Mouse (Mus musculus): ENCODE data around the gene Mettl5. TPM values are rescaled to one million over a fixed set of nuclear protein-coding genes. Genes with fewer than 3 reads are reported as not detected.

The Mettl5 gene
- polyA plus RNA-seq, 1 experiment = 9.4 TPM

DNA sequence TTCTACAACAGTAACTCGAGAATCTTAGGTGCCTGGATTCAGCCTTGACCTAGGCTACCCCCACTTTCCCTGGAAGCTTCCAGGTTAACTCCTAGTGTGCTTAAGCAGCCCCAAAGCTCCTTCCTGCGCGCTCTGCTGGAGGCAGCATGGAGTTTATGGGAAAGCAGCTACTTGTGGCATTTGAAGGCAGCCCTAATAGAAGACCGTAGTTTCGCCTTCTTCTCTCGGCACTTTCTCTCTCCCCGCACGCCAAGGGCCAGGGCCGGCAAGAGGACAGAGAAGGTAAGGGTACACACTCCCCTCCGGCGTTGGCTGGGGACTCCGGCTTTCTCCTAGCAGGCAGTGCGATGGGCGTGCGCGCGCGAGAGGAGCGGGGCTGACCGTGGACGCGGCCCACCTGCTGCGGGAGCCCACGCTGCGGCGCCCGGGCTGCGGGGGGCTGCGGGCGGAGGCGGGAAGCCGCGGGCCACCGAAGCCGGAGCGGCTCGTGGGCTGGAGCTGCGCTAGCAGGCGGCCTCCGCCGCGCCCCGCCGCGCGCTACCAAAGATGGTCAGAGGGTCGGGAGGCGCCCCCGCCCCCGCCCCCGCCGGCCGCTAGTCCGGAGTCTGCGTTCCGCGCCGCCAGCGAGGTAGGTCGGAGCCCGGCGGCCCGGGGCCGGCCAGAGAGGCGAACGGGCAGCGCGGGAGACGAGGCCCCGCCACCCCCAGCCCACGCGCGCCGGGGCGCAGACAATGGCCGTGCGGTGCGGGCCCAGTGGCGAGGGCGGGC lies 62.9 kb downstream of the Mettl5 start:
- peak; percentile 84 for DNase-seq (ENCODE audit: low read depth)
- peak; percentile 54 for TF ChIP-seq POLR2A (IDR thresholded peaks at IDR 0.05; ENCODE audit: borderline replicate concordance, extremely low read depth, insufficient read depth, insufficient read length, poor library complexity, severe bottlenecking)
- no peak for TF ChIP-seq CTCF (IDR thresholded peaks at IDR 0.05; ENCODE audit: borderline replicate concordance, extremely low read depth, insufficient read depth, insufficient read length)

DNA sequence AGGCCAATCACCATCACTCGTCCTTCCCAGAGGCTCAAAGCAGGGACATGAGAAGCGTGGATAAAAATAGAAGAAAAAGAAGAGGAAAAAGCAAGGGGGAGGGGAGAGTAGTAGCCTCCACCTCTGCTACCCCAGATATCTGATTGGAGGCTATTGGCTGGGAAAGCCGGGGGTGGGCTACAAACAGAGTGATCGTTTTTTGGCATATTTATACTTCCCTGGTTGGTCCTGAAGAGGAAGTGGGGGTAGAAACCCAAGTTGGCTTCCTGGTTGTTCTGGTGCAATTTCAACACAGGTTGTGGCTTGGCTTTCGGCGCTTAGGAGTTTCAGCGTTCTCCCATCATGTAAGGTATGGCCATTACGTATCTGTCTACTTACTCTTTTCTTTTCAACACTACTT lies 63.7 kb downstream of the Mettl5 start, which contains the start of gene Klhl23:
Klhl23 (plus strand) TSS at position 234 of the 400 bp plus-strand sequence.
- TF ChIP-seq CTCF (IDR thresholded peaks at IDR 0.05; ENCODE audit: borderline replicate concordance, extremely low read depth, insufficient read depth, insufficient read length) (no peak), POLR2A (IDR thresholded peaks at IDR 0.05; ENCODE audit: borderline replicate concordance, extremely low read depth, insufficient read depth, insufficient read length, poor library complexity, severe bottlenecking) (no peak)
- peak; percentile 25 for DNase-seq (ENCODE audit: low read depth)

Other genes starting within 250 kb of the Mettl5 start
- 18.8 and 19.5 TPM in 2 replicates for gene Bbs5, start 238.4 kb downstream of the Mettl5 start, polyA plus RNA-seq (2012; rRNA removed)
- 0.38 and 0.44 TPM in 2 replicates for gene Klhl41, start 215.5 kb downstream of the Mettl5 start, polyA plus RNA-seq (2012; rRNA removed)
- gene Fastkd1, start 172.1 kb downstream of the Mettl5 start, polyA plus RNA-seq (2012; rRNA removed) = 14.4 and 14.9 TPM in 2 replicates
- gene Ppig, start 163.1 kb downstream of the Mettl5 start, polyA plus RNA-seq (2012; rRNA removed) = 20.4 and 24.2 TPM in 2 replicates
- gene Ccdc173, start 96.0 kb downstream of the Mettl5 start, polyA plus RNA-seq (2012; rRNA removed) = 2.1 and 3.5 TPM in 2 replicates
- gene Phospho2, start 96.0 kb downstream of the Mettl5 start, polyA plus RNA-seq (2012; rRNA removed) = 46.7 and 51.7 TPM in 2 replicates
- 39.4 and 56.3 TPM in 2 replicates for gene Klhl23, start 63.7 kb downstream of the Mettl5 start, polyA plus RNA-seq (2012; rRNA removed)
- 119 and 122 TPM in 2 replicates for gene Ssb, start 24.1 kb downstream of the Mettl5 start, polyA plus RNA-seq (2012; rRNA removed)
- gene Ubr3, start 11.6 kb upstream of the Mettl5 start, polyA plus RNA-seq (2012; rRNA removed) = 45.2 and 53.9 TPM in 2 replicates
- gene Myo3b, start 153.5 kb upstream of the Mettl5 start, polyA plus RNA-seq (2012; rRNA removed) = 0.33 and 0.46 TPM in 2 replicates

Measured in brain, embryonic 14.5 days (tissue).